Mouse (Mus musculus) hindlimb bud, embryonic 11.5 days (tissue): ENCODE data around the gene Prkch.

Experiments used
- DNase-seq: peaks from one replicate; pipeline ENCODE4 v3.0.0-alpha.2; 2012; ENCODE audit warnings: low read depth, low spot score; ENCODE audit errors: extremely low spot score

Prkch gene

DNA sequence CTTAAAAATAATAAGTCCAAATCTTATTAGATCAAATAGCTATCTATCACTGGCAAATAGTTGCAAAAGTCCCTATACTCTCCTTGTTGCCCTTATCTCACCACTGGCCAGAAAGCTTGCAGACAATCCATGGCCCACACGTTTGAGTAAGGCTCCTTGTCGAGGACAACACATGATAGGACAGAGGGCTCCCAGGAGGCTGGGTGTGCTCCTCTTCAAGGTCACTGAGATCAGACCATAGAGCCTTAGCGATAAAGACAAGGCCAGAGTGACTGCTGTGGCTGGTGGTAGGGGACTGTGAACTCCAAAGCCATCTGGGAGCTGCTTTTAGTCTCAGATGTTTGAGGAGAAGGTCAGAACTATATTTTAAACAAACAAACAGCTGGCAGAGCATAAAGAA is 158.0 kb downstream of the Prkch start:
- no peak for DNase-seq

DNA sequence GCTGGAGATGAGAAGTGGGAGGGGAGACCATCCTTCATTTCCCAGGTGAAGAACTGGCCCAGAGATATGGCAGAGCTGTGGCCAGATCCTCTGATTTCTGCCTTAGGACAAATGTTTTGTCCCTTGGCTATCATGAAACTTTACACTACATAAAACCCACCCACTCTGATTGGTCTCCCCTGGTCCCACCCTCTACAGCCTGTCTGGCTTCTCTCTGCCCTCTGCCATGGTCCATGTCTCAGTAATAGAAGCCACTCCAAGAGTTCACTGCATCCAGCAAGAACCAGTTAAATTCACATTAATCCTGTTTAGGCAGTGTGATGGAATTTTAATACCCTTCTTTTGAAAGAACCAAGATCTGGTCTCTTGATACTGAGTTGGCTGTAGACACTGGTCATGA is 158.5 kb downstream of the Prkch start:
- no peak for DNase-seq

DNA sequence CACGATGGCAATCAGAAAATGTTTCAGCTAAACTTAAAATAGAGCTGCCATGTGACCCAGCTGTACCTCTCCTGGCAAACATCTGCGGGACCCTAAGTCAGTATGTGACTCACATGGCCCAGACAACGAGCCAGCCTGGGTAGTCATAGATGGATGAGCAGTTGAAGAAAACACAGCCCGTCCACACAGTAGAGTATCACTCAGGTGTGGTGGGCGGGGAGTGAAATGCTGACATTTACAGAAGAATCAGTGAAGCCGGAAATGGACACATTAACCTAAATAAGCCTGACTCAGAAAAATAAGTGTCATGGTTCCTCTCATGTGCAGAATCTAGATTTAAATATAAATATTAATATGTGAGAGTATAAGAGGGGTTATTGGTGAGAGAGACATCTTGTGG is 161.5 kb downstream of the Prkch start:
- DNase-seq, result no peak

DNA sequence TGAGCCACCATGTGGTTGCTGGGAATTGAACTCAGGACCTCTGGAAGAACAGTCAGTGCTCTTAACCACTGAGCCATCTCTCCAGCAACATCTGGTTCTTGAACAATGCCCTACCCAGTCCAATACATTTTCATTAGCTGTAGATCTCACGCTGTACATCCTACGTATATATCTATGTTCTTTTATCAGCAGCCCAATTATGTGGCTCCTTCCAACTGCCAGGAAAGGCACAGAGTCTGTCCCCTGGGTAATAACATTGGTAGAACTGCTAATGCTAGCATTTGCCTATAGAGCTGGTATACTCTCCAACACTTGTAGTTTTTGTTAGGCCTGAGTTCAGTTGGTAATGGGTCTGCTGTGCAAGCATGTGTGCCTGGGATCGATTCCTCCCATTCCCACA is 163.8 kb downstream of the Prkch start:
- DNase-seq, result no peak

DNA sequence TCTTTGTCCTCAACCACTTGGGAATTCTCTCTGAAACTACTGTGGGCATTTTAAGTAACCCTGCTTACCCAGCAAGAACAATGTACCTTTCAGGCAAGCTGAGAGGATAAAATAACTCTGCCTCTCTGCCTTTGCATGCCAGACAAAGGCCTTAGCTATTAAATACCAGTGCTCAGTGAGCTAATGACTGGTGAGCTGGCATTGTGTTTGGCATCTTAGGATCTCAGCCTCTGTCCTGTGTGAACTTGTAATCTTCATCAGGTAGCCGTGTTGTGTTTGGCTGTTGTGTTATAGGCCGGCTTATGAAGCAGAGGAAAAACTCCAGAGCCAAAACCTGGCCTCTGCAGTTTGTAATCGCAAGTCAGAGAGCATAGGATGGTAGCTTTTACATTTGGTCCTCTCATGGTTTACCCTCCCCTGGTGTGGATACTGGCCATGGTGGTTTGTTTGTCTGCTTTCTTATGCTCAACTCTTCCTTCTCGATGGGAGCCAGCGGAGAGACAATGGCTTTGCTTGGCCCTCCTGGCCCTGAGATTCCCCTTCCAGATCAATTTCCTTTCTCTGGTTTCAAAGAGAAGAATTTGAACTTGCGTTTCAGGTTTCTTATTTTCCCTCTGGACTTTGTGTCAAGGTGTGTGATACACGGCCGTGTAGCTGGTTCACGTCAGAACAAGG is 170.0 kb downstream of the Prkch start:
- DNase-seq, result no peak

DNA sequence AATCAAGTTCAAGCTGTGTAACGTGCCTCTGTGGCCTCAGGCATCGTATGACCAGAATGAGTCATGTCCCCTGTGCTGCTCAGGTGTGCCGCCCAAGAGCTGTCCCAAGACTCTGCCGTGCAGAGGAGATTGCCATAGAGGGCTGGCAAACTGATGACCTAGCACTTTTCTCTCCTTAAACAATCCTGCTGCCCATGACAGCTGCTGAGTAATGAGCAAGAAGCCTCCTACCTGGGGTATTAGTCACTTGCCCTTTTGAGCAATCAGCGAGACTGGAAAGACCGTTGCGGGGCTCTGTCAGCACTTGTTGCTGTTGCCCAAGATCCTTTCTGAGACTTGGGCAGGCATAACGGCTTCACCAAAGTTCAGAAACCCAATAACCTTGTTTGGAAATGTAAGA is 171.1 kb downstream of the Prkch start:
- no peak for DNase-seq

DNA sequence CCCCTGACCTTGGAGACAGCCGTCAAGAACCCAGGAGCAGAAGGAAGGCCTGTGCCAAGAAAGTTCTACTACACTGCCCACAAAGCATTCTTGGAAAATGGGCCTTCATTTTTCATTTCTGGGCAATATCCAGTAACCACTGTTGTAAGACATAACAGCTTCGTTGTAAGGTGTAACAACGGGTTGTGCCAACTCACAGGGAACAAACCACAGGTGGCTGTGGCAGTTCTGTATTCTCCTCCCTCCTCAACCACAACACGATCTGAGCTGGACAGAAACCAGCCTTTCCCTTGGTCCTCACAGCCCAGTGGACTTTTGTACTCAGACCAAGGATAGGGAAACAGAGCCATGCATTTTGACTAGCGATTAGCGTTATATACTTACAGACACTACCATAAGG is 171.9 kb downstream of the Prkch start:
- no peak for DNase-seq

DNA sequence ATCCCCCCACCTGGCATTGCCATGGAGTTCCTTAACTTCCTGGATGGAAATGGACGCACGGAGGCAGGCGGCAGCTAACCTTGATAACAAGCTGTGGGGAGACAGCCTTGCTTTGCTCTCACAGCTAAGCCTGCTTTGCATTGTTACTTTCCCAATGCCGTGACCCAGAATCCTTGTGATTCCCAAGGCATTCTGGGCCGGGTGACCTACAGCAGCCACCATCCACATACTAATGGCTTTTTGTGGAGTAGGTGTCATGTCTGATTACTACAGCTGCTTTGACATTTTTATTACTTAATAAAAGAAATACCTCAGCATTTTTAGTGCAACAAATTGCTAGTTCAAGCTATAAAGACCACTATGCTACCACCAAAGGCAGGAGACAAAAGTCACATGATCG is 177.4 kb downstream of the Prkch start:
- no peak for DNase-seq

DNA sequence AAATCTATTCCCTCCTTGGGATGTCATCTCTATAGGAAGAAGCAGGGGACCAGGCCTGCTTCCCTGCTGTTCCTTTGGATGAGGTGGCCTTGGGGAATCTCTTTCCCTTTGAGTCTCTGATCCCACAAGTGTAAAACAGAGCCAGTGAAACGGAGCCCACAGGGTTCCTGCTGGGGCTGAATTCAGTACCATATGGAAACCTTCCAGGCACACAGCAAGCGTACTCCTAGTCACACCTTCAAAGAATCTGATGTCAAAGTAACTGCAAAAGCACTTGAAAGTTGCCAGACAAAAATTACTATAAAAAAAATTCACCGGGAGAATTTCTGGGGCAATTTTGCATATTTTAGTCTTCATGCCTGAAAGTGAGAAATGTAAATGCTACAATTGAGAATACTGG is 178.2 kb downstream of the Prkch start:
- DNase-seq, result no peak

DNA sequence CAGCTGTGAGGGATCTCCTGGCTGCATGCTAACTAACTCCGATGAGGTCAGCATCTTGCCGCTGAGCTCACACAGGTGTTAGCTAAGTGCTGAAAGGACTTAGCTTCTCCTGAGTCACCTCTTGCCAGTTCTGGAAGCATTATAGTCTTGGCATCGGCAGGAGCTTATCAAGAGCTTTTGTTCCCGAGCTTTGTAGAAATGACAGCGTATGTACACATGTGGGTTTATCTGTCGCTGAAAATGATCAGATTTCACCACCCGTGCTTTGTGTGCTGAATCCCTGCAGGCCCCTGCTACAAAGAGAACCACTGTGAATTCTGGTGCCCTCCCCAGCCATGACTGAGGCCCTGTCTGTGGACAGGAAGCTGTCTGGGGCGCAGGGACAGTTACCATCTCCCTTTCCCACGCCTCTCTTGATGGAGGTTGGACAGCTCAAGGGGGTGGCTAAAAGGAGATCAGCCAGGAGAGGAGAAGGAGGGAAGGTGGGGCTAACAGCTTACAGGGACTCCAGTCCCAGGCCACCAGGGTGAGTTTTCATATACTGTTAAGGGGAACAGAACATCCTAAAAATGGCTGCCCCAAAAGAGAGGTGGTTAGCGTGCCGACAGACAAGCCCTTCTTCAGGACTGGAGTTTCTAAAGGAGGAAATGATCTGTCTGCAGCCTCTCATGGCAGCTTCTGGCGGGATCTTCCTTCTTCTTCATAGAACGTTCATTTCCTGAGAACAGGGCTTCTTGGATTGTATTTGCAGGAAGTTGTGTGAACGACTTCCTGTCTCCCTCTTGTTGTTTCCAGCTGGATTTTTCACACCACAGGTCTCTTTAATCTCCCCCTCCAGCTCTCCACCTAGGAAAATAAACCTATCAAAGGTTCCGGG is 180.3 kb downstream of the Prkch start:
- no peak for DNase-seq

DNA sequence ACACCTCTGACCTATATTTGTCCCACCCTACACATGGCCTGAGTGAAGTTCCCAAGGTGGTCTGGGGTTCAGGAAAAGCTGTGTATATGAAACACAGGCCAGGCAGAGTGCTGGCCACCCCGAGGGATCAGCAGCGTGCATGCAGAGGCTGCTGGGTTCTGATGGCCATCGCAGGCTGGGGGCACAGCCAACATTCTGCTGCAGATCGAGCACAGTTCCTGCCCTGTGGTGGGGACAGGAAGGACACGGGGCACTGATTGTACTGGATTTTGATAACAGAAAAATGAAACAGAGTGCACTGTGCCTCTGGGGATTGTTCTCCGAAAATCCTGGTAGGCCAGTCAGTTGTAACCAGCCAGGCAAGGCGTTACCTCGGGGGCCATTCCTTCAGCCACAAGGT is 181.6 kb downstream of the Prkch start:
- DNase-seq, result no peak

DNA sequence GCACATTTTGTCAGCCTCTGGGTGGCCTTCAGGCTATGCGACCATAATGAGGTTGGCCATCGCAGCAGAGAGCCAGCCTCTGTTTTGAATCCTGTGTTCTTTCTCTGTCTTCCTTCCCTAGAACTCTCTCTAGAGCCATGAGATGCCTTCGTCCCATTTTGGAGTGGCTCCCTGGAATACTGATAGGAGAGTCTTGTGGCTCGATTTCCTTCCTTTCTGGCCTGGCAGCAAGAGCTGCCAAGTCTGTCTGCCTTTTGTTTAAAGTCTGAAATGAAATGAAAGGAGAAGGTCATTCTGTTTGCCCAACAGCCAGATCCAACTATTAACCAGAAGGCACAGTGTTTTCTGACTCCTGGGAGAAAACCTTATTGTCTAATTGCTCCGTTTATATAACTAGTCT is 184.2 kb downstream of the Prkch start:
- no peak for DNase-seq

DNA sequence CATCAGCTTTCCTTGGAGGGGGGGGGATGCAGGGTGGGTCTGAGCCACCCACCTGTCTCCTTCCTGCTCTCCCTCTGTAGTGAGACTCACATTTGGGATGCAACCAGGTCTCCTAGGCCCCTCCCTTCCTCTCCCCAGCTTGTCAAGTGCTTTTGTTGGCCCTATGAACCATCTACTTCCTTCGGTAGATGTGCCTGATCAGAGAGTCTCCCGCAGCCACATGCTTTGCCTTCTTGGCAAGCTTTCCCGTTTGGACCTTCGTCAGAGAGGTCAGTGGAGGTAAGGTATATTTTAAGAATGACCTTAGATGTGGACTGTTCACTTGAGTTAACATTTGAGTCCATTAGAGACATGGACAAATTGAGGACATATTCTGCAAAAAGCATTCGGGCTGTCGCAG is 184.9 kb downstream of the Prkch start:
- DNase-seq, result no peak

DNA sequence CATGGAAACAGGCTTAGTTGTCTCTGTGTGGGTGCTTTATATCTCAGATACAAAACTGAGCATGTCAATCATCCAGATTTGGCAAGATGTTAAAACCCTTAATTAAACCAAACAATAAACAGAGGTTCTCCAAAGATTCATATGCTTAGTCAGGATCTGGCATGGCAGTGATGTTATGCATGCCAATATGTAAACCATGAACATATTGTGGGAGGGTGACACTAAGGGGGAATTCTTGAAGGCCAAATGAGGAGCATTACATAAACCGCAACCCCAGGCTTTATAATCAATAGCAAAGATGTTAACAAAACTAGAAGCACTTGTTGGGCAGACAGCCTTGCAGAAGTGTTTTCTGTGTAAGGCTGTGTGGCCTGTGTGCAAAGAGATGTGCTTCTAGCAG is 186.2 kb downstream of the Prkch start:
- DNase-seq, result no peak

DNA sequence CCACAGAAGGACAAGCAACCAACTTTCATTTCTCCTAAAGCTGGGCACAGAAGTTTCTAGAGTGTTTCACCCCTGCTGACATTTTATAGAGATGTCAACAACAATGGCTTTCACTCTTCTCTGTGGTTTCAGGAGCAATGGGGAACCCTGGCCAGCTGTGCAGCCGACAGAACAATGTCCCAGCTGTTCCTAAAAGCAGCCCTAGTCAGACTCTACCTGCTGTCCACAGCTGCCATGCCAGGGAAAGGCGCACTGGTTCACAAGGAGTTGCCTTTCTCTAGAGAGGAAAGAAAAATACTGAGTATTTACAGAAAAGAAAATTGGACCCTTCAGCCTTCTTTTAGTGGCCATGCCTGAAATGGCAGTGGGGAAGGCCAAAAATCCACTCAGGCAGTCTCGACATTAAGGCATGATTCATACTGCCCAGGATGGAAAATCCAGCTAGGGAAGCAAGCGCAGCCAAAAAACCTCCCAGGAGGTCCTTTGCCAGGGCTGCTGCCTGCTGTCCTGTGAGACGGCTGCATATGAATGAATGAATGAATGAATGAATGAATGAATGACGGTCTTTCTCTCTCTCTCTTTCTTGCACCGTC is 190.3 kb downstream of the Prkch start:
- DNase-seq, result no peak

DNA sequence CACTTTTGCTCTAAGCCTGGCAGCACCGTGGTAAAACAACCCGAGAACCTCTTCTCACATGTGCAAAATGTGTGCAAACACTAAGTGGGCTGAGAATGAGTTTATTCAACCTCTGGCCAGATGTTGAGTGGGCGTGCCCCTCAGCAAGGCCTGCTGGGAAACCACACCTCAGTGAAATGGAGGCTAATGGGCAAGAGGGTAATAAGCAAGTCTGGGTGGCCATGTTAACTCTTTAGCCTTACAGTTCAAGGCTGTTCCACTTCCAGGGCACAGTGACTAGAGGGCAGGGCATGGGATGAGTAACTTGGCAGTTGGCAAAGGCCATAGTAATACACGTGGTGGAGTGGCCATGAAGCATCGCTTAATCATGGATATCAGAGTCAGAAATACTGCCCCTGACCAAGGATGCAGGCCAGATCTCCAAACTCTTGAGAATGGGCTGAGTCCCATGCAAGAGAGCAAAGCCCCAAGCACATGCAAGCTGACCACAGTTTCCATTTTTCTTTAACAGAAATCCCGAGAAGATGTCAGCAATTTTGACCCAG is 191.9 kb downstream of the Prkch start:
- DNase-seq, result no peak

DNA sequence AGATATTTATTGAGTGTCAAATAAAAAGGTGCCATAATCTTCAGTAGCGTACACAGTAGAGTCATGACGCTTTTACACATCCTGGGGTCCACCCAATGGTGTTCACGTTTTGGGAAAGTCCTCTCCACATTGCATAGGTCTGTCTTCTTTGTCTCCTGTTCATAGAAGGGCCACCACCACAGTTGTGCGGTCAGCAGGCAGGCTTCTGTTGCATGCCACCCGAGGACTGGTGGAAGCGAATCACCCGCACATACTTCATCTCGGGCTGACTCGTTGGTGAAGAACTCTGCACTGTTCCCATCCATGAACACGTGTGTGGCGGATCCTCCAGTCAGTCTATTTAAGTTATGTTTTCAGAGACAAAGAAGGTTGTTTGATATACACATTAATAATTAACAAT is 193.1 kb downstream of the Prkch start:
- DNase-seq, result no peak

DNA sequence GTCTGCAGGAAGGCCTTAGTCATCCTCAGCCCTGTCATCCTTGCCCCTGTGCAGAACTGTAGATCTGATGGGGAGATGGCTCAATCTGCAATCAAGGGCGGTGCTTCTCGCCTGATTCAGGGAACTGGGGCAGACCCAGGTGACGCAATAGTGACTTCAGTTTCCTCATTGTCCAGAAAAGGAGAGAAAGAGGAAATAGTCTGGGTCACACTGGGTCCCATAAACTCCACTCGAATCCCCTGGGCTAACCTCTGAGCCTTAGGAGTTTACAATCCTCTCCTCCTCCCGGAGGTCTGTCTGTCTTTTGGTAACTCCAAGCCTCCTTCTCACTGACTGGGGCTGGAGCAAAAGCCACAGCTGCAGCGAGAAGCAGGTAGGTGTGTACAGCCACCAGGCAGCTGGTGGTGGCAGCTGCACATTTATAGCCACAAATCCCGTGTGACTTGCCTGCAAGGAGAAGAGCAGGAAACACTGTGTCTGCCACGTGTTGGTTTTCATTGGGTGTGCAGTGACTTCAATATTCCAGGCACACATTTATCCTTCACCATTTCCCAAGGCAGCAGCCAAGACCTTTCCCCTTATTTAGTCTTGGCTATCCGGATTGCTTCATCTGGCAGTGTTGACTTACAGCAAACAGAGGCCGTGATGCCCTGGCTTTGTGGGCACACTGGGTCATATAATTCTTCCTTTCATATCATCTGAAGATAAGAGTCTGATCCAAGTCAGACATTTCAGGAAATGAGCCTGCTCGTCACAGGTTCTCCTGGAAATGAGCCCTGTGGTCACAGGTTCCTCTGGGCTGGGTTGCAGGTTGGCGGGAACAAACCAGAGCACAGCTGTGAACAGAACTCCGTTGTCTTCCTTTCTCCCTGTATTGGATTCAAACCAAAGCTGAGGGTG is 195.0 kb downstream of the Prkch start:
- no peak for DNase-seq

DNA sequence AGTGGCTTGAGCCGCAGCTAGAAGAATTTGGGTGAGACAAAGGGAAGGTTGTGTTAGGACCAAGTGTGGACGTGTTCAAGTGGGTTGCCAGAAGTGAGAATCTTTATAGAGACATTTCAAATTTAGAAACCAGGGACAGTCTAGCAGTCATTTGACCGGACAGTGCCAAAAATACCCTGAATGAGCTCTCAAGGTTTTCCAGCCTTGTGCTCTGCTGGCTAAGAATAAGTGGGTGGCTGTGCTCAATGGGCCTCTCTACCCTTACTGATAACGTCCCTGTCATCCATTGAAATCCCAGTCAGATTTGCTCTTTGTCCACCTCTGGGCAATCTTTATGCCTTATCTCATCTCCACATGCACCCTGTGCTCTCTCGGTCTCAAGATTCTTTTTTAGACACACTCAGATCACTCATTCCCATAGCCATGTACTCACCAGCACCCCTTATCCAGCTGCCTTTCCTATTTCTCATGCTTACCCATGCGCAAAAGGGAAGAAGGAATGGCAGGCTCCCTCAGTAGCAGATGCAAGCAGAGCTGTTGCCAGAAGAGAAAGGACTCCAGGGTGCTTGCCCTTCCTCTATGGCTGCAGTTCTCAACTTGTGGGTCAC is 196.9 kb downstream of the Prkch start:
- no peak for DNase-seq

DNA sequence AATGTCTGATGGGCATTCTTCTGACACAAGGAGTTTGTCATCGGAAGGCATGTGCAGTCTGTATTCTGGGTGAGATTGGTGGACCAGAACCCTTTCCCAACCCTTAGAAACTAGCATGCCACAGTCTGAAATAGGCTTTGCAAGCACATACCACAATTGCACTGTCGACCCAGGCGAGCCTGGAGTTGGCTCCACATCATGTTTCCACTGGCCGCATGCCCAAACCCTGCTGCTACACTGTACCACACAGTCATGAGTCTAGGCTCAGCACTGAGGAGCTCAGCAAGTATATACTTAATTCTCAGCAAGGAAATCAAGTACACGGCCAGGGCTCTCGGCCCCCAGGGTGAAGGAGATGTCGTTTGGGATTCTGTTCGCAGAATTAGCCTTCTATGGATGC is 202.3 kb downstream of the Prkch start:
- DNase-seq, result no peak

DNA sequence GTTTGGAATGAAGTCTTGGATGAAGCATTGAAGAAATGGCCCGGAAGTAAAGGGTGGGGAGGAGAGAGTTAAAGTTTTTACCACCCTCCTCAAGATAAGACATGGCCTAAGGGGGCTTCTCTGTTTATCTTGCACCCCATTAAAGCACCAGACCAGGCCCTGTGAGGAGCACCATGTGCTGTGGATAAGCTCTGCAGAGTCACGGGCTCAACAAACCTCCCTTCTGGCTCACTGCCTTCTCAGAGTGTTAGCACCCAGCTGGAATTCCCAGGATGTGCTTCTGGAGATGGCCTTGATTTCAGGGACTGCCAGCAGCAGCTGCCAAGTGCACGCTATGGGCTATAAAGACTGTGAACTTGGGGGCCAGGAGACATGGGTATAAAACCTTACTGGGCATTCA is 204.3 kb downstream of the Prkch start:
- no peak for DNase-seq
